Mouse (Mus musculus) cerebellum, adult 11 months (tissue): ENCODE data around the gene Camk1d.
"Not testable (repeated sequence)": the region's sequence is repeated elsewhere in the genome, so short reads cannot be mapped to it uniquely, and the experiment has no call there.

Experiments
- DNase-seq: peaks from one replicate; pipeline ENCODE4 v3.0.0; 2022

Camk1d gene

GRCm38 (mm10) chr2:5553264-5553663 lies 161.1 kb downstream of the Camk1d start:
- DNase-seq = no peak

DNA sequence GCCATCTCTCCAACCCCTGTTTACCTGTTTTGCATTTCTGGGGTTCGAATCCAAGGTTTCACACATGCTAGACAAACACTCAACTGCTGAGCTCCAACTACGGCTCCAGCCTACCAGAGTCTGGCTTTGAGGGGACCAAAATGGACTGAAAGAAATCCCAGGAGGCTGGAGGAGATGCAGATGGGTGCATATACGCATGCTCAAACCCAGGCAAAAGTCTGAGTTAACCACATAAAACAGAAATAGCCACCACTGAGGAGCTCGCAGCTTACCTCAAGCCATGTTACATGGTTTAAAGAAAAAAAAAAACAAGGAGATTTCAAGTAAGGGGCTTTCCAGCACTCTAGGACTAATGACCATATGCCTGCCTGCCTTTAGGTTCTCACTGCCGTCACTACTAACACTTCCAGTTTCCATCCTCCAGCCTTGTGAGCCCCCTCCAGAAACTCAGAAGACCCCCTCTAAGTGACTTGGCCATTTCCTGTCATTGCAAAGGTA lies 162.5 kb downstream of the Camk1d start:
- DNase-seq = no peak

DNA sequence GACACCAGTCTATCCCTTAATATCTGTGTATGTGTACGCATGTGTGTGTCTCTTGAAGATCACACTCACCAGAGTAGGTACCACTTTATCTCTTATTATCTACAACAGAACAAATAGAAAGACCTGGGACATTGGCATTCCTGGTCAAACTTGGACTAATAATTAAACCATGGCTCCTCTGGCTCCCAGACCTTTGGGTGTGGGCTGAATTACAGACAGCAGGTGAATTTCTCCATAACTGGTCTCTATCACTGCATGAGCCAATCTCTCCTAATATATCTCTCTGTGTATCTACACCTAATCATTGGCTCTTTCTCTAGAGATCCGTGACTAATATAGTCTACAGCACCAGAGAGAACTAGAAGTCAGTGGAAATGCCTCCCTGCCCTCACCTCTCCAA lies 165.0 kb downstream of the Camk1d start:
- DNase-seq = no peak

- DNase-seq = no peak
Observed at GRCm38 (mm10) chr2:5548872-5549271, 165.4 kb downstream of the Camk1d start.

DNA sequence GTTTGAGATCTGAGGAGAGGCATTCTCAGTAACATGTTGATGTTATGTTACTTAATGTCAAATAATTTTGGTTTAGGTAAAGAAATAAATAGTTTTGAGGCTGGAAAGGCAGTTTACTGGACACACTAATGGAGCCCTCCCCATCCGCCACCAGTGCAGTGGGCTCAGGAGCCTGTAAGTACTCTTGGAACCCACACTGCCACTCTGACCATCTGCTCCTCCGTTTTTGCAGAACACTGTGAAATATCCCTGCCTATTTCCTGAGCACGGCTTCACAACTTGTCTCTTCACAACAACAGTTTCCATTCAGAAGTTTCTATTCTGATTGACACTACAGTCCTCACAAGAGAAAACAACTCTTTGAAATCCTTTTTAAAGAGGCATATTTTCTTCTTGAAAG lies 173.4 kb downstream of the Camk1d start:
- no peak for DNase-seq

DNA sequence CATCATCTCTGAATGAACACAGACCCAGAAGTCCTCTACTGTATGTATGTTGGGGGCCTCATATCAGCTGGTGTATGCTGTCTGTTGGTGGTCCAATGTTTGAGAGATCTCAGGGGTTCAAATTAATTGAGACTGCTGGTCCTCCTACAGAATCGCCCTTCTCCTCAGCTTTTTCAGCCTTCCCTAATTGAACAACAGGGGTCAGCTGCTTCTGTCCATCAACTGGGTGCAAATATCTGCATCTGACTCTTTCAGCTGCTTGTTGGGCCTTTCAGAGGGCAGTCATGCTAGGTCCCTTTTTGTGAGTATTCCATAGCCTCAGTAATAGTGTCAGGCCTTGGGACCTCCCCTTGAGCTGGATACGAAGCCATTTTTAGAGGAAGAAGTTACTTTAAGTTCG lies 174.4 kb downstream of the Camk1d start:
- DNase-seq = not testable (repeated sequence)

DNA sequence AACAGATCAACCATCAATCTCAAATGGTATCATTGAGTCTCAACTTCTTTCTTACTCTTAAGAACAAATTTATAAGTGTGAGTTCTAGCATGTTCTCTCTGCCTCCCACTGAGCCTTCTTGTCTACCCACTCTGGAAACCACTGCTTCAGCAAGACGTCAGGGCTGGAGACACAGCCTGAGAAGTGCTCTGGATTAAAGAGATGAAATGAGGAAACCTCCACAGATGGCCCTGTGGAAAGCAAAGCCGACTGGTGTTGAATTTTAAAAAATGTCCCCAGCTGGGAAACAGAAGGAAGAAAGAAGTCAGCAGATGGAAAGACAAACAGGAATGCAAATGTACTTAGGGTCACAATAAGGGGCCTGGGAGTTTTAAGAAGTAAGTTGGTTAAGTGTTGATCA lies 180.4 kb downstream of the Camk1d start:
- DNase-seq = no peak

DNA sequence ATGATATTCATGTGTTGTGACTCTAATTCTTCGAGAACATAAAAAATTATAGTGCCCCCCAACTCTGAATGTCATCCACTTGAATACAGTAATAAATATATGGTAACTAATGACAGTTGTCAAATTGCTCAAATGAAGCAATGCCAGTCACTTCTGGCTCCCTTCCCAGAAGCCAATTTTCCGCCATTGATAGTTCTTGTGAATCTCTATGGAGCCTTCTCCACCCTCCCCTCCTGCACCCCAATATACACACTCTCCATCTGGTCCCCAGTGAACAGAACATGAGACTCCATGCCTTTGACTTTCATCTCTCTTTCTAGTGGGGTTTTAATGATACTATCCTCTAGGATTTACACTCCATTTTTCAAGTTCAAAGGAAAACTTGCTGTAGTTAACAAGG lies 184.3 kb downstream of the Camk1d start:
- DNase-seq = no peak

DNA sequence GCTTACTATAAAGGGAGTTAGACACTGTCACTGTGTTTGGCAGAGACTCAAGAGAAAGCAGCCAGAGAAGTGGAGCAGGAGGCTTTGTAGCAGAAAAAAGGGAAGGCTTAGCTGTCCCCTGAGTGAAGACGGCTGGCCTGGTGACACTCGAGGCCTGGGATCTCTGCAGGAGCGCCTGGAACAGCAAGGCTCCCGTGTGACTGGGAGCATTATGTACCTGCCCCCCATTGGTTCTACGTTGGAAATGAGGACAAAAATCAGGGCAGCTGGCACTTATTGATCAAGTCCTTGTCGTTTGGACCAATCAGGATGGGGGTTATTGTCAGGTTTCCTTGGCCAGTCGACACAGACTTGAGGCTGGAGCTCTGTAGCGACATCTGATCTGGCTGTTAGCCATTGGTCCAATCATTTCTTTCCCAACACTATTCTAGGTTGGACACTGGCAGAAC lies 195.1 kb downstream of the Camk1d start:
- peak; percentile 34 for DNase-seq

DNA sequence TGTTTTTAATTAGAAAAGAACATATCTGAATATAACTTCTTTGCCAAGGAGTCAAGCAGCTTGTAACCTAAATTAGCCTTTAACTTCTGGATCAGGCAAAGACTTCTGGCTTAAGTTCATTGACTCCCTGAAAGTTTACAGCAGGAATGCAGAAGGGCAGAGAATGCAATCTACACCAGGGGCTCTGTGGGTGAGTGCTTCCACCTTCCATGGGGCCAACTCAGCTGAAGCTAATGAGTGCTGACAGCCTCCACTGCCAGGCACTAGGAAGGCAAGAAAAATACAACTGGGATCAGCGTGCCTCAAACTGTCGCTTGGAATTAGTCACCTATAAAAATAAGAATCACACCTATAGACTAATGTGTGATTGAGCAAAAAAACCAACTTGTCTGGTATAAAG lies 199.2 kb downstream of the Camk1d start:
- DNase-seq = no peak

- no peak for DNase-seq
Observed at GRCm38 (mm10) chr2:5514095-5514494, 200.2 kb downstream of the Camk1d start.

- no peak for DNase-seq
Observed at GRCm38 (mm10) chr2:5513621-5514020, 200.7 kb downstream of the Camk1d start.

GRCm38 (mm10) chr2:5510042-5510441 lies 204.3 kb downstream of the Camk1d start:
- no peak for DNase-seq

- DNase-seq = no peak
Observed at GRCm38 (mm10) chr2:5499620-5500019, 214.7 kb downstream of the Camk1d start.

- no peak for DNase-seq
Observed at GRCm38 (mm10) chr2:5489916-5490315, 224.4 kb downstream of the Camk1d start.

DNA sequence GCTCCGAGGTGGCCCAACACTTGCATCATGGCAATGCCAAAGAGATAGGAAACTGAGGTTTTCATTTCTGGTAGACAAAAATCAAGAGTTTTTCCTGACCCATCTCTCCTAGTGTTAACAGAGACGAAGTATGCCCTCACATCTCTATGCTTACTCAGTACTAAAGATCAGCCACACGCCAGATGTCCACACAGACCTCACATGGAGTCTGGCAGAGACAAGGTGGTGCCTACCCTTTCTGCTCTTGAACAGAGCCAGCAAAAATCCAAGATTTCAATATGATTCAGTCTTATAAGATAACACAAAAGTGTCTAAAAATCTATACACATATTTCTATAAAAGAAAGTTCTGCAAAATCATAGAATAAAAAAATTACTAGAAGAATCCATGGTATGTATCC lies 227.0 kb downstream of the Camk1d start:
- no peak for DNase-seq

DNA sequence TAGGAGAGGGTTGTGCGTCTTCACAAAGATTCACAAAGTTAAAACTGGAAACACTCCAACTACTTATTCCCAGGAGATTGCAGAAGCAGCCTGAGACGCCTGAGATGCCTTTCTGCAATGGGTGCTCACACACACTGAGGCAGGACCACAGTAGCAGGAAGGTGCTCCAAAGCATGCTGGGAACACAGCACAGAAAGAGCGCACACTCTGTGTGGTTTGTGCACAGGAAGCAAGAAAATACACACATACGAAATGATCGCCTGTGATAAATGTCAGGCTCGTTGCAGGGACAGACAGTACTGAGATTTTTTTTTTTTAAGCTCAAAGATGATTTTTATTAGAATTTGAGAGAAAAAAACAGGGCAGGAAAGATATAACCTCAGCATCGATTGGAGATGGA lies 227.7 kb downstream of the Camk1d start:
- no peak for DNase-seq

DNA sequence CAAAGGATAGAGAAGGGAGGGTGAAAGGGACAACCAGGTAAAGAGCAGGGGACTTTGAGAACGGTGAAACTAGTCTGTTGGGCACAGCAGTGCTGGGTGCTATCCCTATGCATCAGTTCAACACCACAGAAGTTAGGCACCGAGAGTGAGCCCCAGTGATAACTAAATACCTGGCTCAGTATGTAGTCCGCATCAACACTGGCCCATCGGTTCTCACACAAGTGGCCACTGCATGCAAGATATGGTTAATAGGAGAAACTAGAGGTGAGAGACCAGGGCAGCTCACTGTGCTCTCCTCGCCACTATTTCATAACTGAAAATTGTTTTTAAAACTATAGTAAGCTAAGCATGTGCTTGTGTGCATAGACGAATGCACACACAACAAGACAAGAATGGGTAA lies 228.5 kb downstream of the Camk1d start:
- no peak for DNase-seq

- DNase-seq = no peak
Observed at GRCm38 (mm10) chr2:5479886-5480285, 234.4 kb downstream of the Camk1d start.

DNA sequence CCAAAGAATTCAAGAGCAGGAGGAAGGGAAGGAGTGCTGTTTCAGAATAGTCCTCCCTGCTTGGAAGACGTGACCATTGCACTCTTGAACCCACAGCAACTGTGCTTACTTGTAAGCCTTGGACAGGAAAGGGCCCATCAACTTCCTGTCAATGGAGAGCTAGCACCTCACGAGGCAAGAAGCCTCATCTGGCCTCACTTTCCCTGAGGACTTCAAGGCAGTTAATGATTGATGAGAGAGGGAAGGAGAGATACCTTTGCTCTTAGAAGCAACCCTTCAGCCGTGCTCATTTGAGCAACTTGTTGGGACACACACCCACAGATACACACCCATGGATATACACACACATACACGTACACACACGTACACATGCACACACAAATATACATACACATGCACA lies 235.6 kb downstream of the Camk1d start:
- DNase-seq = no peak

- no peak for DNase-seq
Observed at GRCm38 (mm10) chr2:5478256-5478655, 236.1 kb downstream of the Camk1d start.

DNA sequence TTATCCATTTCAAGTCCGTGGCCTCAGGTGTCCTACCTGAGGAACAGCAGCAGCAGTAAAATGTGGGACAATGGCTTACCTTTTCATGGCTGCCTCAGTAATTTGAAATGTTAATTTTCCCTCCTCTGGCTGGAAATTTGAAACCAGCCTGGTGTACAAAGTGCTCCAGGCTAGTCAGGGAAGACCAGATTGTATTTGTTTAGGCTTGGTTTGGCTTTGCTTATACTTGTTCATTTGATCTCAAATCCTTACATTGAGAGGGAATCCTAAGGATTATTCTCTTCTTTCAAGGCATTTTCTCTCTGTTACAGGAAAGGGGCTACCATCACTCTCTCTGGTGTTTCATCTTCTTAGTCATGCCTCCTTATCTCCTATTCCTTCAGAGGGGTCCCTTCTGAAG lies 236.8 kb downstream of the Camk1d start:
- no peak for DNase-seq

DNA sequence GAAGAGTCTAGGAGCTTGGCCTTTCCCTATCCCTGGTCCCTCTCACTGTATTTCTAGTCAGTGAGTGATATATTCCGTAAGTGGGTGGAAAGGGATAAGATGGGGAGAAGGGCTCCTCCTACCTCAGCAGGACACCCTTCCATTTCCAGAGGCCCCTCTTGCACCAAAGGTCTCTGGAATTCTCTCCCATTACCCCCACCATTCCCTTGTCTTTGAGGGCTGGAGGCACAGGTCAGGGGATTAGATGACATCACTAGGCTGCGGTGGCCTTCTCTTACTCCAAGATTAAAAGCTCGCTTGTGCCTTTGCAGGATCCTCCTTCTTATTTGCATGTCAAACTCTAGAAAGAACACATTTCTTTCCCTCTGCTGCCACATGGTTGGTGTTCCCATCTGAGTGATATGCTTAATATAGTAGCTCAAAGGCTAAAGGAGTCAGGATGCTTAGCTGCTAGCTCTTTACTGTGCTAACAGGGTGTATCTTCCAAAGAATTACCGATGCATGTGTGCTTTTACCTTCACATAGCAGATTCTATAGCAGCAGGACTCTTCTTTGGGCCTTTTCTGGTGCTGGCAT lies 244.9 kb downstream of the Camk1d start:
- no peak for DNase-seq

DNA sequence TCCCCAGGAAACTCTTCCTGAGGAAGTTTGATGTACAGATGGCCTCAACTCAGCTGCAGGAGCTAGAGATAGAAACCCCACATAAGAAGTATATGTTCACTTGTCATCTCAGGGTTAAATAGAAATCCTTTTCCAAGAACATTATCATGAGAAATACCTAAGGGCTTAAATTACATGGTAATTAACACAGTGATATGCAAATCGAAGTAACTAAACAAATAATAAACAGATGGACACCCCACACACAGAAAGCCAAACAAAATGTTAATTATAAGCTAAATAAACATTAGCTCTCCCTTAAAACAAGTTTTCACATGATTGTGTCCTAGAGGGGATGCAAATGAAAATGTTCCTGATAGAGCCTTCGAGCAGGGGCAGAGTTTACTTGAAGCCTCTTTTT lies 246.8 kb downstream of the Camk1d start:
- DNase-seq = no peak

DNA sequence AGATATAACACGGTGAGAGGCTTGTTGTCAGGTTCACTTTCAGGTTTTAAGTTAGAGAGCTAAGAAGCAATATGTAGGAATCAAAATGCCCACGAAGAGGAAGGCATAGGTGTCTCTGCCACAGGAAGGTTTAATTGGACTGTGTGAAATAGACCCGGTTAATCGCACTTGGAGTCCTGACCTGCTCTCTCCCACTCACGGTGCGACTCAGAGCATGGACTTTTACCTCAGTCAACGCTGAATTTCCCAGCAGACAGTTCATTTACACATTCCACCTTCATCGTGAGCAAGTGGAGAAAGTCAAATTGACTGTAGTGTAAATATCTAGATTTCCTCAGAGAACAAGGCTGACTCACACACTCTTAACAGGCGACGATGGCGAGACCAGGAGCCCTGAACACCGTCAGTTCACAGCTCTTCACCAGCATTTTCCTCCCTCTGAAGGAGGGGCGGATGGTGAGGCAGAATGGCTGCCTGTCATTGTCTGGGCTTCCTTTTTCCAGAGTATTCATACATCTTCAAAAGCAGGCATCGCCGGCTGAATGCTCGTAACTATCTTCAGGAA lies 255.6 kb downstream of the Camk1d start:
- no peak for DNase-seq
